Mouse (Mus musculus) CH12.LX (cell line): Measurements from ENCODE around the gene Tex37. TPM values are rescaled to one million over a fixed set of nuclear protein-coding genes. Genes with fewer than 3 reads are reported as not detected.

Experiments
- DNase-seq: peaks from one replicate; pipeline ENCODE4 v3.0.0-alpha.2; 2013; ENCODE audit errors: extremely low read depth
- H3K27ac ChIP-seq: 2 replicates; pipeline ENCODE4 v1.5.1; 2012; ENCODE audit warnings: low read depth, mild to moderate bottlenecking, control low read depth, moderate library complexity; ENCODE audit not compliant: insufficient read depth
- H3K27me3 ChIP-seq: replicated peaks from 2 replicates; pipeline ENCODE3; 2012; ENCODE audit warnings: inconsistent platforms
- H3K36me3 ChIP-seq, 2 experiments: replicated peaks in 1 of 2; 2 replicates each; pipeline versions ENCODE3 to v1.6.1; 2012; ENCODE audit warnings: inconsistent platforms in 1 of 2, low read length in 1 of 2, mild to moderate bottlenecking in 1 of 2, mixed read lengths in 1 of 2, moderate library complexity in 1 of 2; ENCODE audit not compliant: control insufficient read depth in 1 of 2, insufficient read depth in 1 of 2
- H3K4me1 ChIP-seq, 2 experiments: 2 replicates each; pipeline ENCODE4 v1.6.1; 2012; ENCODE audit warnings: inconsistent platforms in 1 of 2, moderate library complexity in 1 of 2; ENCODE audit not compliant: insufficient read depth in 2 of 2, control insufficient read depth in 1 of 2
- H3K4me2 ChIP-seq: 2 replicates; pipeline ENCODE4 v1.6.1; 2012; ENCODE audit warnings: low read depth, mild to moderate bottlenecking, control low read depth; ENCODE audit not compliant: poor library complexity, insufficient read depth, severe bottlenecking
- H3K4me3 ChIP-seq, 3 experiments: fragments of 150-350 bp in 1 of 3; sonication (generic) in 1 of 3; replicated peaks in 1 of 3; 2 replicates each; pipeline versions ENCODE3 to v1.5.1; 2011 to 2012; ENCODE audit warnings: low read depth in 2 of 3, low read length in 2 of 3, mild to moderate bottlenecking in 2 of 3, moderate library complexity in 2 of 3, control low read depth in 1 of 3, improper control_type of control experiment in 1 of 3, inconsistent platforms in 1 of 3, mixed read lengths in 1 of 3; ENCODE audit not compliant: poor library complexity in 1 of 3
- H3K79me2 ChIP-seq: replicated peaks from 2 replicates; pipeline ENCODE4 v1.6.1; 2012; ENCODE audit warnings: mild to moderate bottlenecking, moderate library complexity; ENCODE audit not compliant: control insufficient read depth, poor library complexity, insufficient read depth, severe bottlenecking; ENCODE audit errors: extremely low read depth
- H3K9ac ChIP-seq: 2 replicates; pipeline ENCODE4 v1.6.1; 2012; ENCODE audit warnings: low read depth, mild to moderate bottlenecking, control low read depth, moderate library complexity; ENCODE audit not compliant: insufficient read depth
- H3K9me3 ChIP-seq: replicated peaks from 2 replicates; pipeline ENCODE3; 2012; ENCODE audit warnings: low read length, inconsistent platforms, mixed read lengths
- BHLHE40 ChIP-seq: IDR thresholded peaks from 2 replicates; pipeline ENCODE4 v1.6.1; 2011; ENCODE audit warnings: mild to moderate bottlenecking, low read depth, low read length, improper control_type of control experiment
- CHD1 ChIP-seq: IDR thresholded peaks from 2 replicates; pipeline ENCODE4 v1.6.1; 2012; ENCODE audit warnings: low read depth, low read length, improper control_type of control experiment, inconsistent platforms
- CHD2 ChIP-seq: IDR thresholded peaks from 2 replicates; pipeline ENCODE4 v1.6.1; 2011; ENCODE audit warnings: low read length, improper control_type of control experiment
- CTCF ChIP-seq, 2 experiments: IDR thresholded peaks in 1 of 2; conservative IDR thresholded peaks in 1 of 2; 2 replicates each; pipeline ENCODE4 v1.5.1; 2011 to 2012; ENCODE audit warnings: low read depth in 2 of 2, low read length in 2 of 2, improper control_type of control experiment in 1 of 2, inconsistent platforms in 1 of 2, mild to moderate bottlenecking in 1 of 2, moderate library complexity in 1 of 2
- E2F4 ChIP-seq: IDR thresholded peaks from 2 replicates; pipeline ENCODE4 v1.6.1; 2011; ENCODE audit warnings: low read depth, low read length, improper control_type of control experiment; ENCODE audit not compliant: insufficient replicate concordance
- ELF1 ChIP-seq: IDR thresholded peaks from 2 replicates; pipeline ENCODE4 v1.6.1; 2014; ENCODE audit warnings: low read depth, mild to moderate bottlenecking, inconsistent platforms, low read length, improper control_type of control experiment
- EP300 ChIP-seq: IDR thresholded peaks from 2 replicates; pipeline ENCODE4 v1.6.1; 2011; ENCODE audit warnings: low read length, improper control_type of control experiment
- ETS1 ChIP-seq: conservative IDR thresholded peaks from 2 replicates; pipeline ENCODE4 v1.6.1; 2012; ENCODE audit warnings: low read depth, mild to moderate bottlenecking, inconsistent platforms, low read length, improper control_type of control experiment, moderate library complexity
- GABPA ChIP-seq: IDR thresholded peaks from 2 replicates; pipeline ENCODE4 v1.6.1; 2012; ENCODE audit warnings: low read depth, low read length, improper control_type of control experiment, inconsistent platforms; ENCODE audit not compliant: insufficient replicate concordance
- HCFC1 ChIP-seq: IDR thresholded peaks from 2 replicates; pipeline ENCODE4 v1.6.1; 2012; ENCODE audit warnings: low read depth, mild to moderate bottlenecking, inconsistent platforms, low read length, improper control_type of control experiment
- IRF4 ChIP-seq: IDR thresholded peaks from 2 replicates; pipeline ENCODE4 v1.6.1; 2014; ENCODE audit warnings: low read depth, mild to moderate bottlenecking, inconsistent platforms, low read length, improper control_type of control experiment
- JUN ChIP-seq: IDR thresholded peaks from 2 replicates; pipeline ENCODE4 v1.6.1; 2011; ENCODE audit warnings: low read depth, mild to moderate bottlenecking, low read length, improper control_type of control experiment, moderate library complexity; ENCODE audit not compliant: insufficient read depth
- JUND ChIP-seq: conservative IDR thresholded peaks from 2 replicates; pipeline ENCODE4 v1.6.1; 2011; ENCODE audit warnings: low read depth, low read length, improper control_type of control experiment
- KAT2A ChIP-seq: IDR thresholded peaks from 2 replicates; pipeline ENCODE4 v1.6.1; 2012; ENCODE audit warnings: low read length, improper control_type of control experiment, inconsistent platforms; ENCODE audit not compliant: insufficient replicate concordance
- MAFK ChIP-seq: IDR thresholded peaks from 2 replicates; pipeline ENCODE4 v1.6.1; 2011; ENCODE audit warnings: low read length, improper control_type of control experiment; ENCODE audit not compliant: insufficient replicate concordance
- MAX ChIP-seq: IDR thresholded peaks from 2 replicates; pipeline ENCODE4 v1.6.1; 2011; ENCODE audit warnings: low read length, improper control_type of control experiment
- MAZ ChIP-seq: IDR thresholded peaks from 2 replicates; pipeline ENCODE4 v1.6.1; 2012; ENCODE audit warnings: low read depth, mild to moderate bottlenecking, inconsistent platforms, low read length, improper control_type of control experiment, moderate library complexity
- MEF2A ChIP-seq: IDR thresholded peaks from 2 replicates; pipeline ENCODE4 v1.6.1; 2014; ENCODE audit warnings: low read depth, mild to moderate bottlenecking, inconsistent platforms, low read length, improper control_type of control experiment, borderline replicate concordance
- MXI1 ChIP-seq: IDR thresholded peaks from 2 replicates; pipeline ENCODE4 v1.6.1; 2011; ENCODE audit warnings: mild to moderate bottlenecking, low read depth, low read length, improper control_type of control experiment
- MYC ChIP-seq: IDR thresholded peaks from 2 replicates; pipeline ENCODE4 v1.6.1; 2011; ENCODE audit warnings: low read depth, mild to moderate bottlenecking, improper control_type of control experiment, low read length
- NELFE ChIP-seq: IDR thresholded peaks from 2 replicates; pipeline ENCODE4 v1.6.1; 2011; ENCODE audit warnings: low read depth, low read length, improper control_type of control experiment
- NRF1 ChIP-seq: IDR thresholded peaks from 2 replicates; pipeline ENCODE4 v1.6.1; 2014; ENCODE audit warnings: low read depth, mild to moderate bottlenecking, inconsistent platforms, low read length, improper control_type of control experiment, moderate library complexity
- PAX5 ChIP-seq: IDR thresholded peaks from 2 replicates; pipeline ENCODE4 v1.6.1; 2012; ENCODE audit warnings: low read length, inconsistent platforms, mixed read lengths
- POLR2A ChIP-seq: IDR thresholded peaks from 2 replicates; pipeline ENCODE4 v1.6.1; 2011; ENCODE audit warnings: low read depth, mild to moderate bottlenecking, improper control_type of control experiment, low read length
- POLR2AphosphoS2 ChIP-seq: IDR thresholded peaks from 2 replicates; pipeline ENCODE4 v1.6.1; 2011; ENCODE audit warnings: low read depth, low read length, improper control_type of control experiment
- RAD21 ChIP-seq: IDR thresholded peaks from 2 replicates; pipeline ENCODE4 v1.6.1; 2011; ENCODE audit warnings: low read depth, mild to moderate bottlenecking, low read length, improper control_type of control experiment, moderate library complexity
- RCOR1 ChIP-seq: conservative IDR thresholded peaks from 2 replicates; pipeline ENCODE4 v1.6.1; 2012; ENCODE audit warnings: low read depth, mild to moderate bottlenecking, inconsistent platforms, low read length, improper control_type of control experiment
- SIN3A ChIP-seq: IDR thresholded peaks from 2 replicates; pipeline ENCODE4 v1.6.1; 2012; ENCODE audit warnings: low read length, improper control_type of control experiment, inconsistent platforms
- SMC3 ChIP-seq: IDR thresholded peaks from 2 replicates; pipeline ENCODE4 v1.6.1; 2011; ENCODE audit warnings: low read depth, low read length, improper control_type of control experiment
- TBP ChIP-seq: conservative IDR thresholded peaks from 2 replicates; pipeline ENCODE4 v1.6.1; 2011; ENCODE audit warnings: low read depth, low read length, improper control_type of control experiment
- TCF12 ChIP-seq: IDR thresholded peaks from 2 replicates; pipeline ENCODE4 v1.6.1; 2014; ENCODE audit warnings: low read depth, mild to moderate bottlenecking, inconsistent platforms, low read length, improper control_type of control experiment
- UBTF ChIP-seq: IDR thresholded peaks from 2 replicates; pipeline ENCODE4 v1.6.1; 2012; ENCODE audit warnings: low read depth, mild to moderate bottlenecking, inconsistent platforms, low read length, improper control_type of control experiment, moderate library complexity
- USF1 ChIP-seq: IDR thresholded peaks from 2 replicates; pipeline ENCODE4 v1.6.1; 2014; ENCODE audit warnings: low read depth, mild to moderate bottlenecking, inconsistent platforms, low read length, improper control_type of control experiment
- USF2 ChIP-seq: conservative IDR thresholded peaks from 2 replicates; pipeline ENCODE4 v1.6.1; 2011; ENCODE audit warnings: low read depth, low read length, improper control_type of control experiment
- ZC3H11A ChIP-seq: IDR thresholded peaks from 2 replicates; pipeline ENCODE4 v1.6.1; 2012; ENCODE audit warnings: low read depth, mild to moderate bottlenecking, inconsistent platforms, low read length, improper control_type of control experiment
- ZKSCAN1 ChIP-seq: IDR thresholded peaks from 2 replicates; pipeline ENCODE4 v1.6.1; 2012; ENCODE audit warnings: low read depth, inconsistent platforms, low read length, improper control_type of control experiment, borderline replicate concordance
- ZMIZ1 ChIP-seq: IDR thresholded peaks from 2 replicates; pipeline ENCODE4 v1.6.1; 2012; ENCODE audit warnings: low read depth, mild to moderate bottlenecking, inconsistent platforms, low read length, improper control_type of control experiment
- ZNF384 ChIP-seq: IDR thresholded peaks from 2 replicates; pipeline ENCODE4 v1.6.1; 2012; ENCODE audit warnings: low read depth, low read length, improper control_type of control experiment, inconsistent platforms
- dilution Hi-C: fragments of 300-500 bp; cut with MboI; formaldehyde crosslinking; loops from 2 replicates; pipeline ENCODE4 v1.14.3; 2020; ENCODE audit warnings: low sequenced_read_pairs; ENCODE audit not compliant: extremely low pct_unique_long_range_greater_than_20kb, extremely low pct_ligation_motif_present
- in situ Hi-C: fragments of 300-500 bp; cut with MboI; formaldehyde crosslinking; loops from 3 replicates; pipeline ENCODE4 v1.14.3; 2019; ENCODE audit warnings: low sequenced_read_pairs, low pct_ligation_motif_present, low pct_unique_long_range_greater_than_20kb, mixed read lengths
- polyA plus RNA-seq: library from polyadenylated mRNA; unstranded; fragments of >175 nt; gene quantifications from 2 replicates; pipeline ENCODE4 v1.2.1, GENCODE M21; 2012; ENCODE audit warnings: low read depth; ENCODE audit not compliant: insufficient read length
- total RNA-seq, 2 experiments: library from RNA; depleted of rRNA; stranded (reverse); fragments of 300-350 nt in 1 of 2; fragments of >200 nt in 1 of 2; gene quantifications; 2 replicates each; pipeline ENCODE4 v1.2.3; 2012 to 2014

Gene Tex37
- total and polyA plus RNA-seq, 3 experiments, result not detected

DNA sequence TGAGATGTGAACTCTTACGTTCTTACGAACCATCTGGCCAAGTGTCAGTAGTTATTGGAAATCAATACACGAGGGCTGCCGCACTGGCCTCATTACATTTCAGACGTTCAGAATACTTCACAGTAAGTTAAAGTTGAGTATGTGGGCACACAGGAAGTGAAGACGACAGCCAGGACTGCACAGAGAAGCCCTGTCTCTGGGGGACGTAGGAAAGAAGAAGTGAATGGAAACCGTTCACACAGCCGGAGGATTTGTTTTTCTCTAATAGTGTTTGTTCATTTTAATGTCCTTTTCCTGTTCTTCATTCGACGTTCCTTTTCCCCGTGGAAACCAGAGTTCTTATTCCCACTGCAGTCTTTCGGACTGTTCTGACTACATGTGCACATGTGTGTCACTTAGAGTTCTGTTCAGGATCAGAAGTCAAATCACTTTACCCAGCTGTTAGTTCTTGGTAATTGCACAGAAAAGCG, 47.2 kb downstream of the Tex37 start:
- no peaks in the 10 kb centered on the region for H3K9me3 ChIP-seq
- H3K79me2 ChIP-seq, result peaks cover 56% of the 10 kb centered on the region
- peak overlapping the region; percentile 85 for H3K4me2 ChIP-seq
- H3K9ac ChIP-seq, result peak overlapping the region; percentile 81
- no peaks in the 10 kb centered on the region for H3K27me3 ChIP-seq
- peak overlapping the region in 2 of 3 experiments; percentile 32 to 46 for H3K4me3 ChIP-seq
- DNase-seq, result peak; percentile 75
- peaks cover 4 to 15% of the 10 kb centered on the region in 2 experiments for H3K36me3 ChIP-seq
- in situ Hi-C loops (no loop called here), dilution Hi-C loops (no loop called here)
- H3K4me1 ChIP-seq, result peaks cover 24 to 81% of the 10 kb centered on the region in 2 experiments
- H3K27ac ChIP-seq, result peak overlapping the region; percentile 97
- no peak for TF ChIP-seq USF2
- no peak for TF ChIP-seq HCFC1
- peak; percentile 78 for TF ChIP-seq MYC
- TF ChIP-seq ZKSCAN1, result no peak
- TF ChIP-seq POLR2A, result no peak; the same call in none of the 2 replicates
- TF ChIP-seq E2F4, result no peak
- TF ChIP-seq ZMIZ1, result peak; percentile 79; the same call in 1 of the 2 replicates
- no peak for TF ChIP-seq GABPA
- no peak for TF ChIP-seq MAFK
- 0 out of 2 replicates have a peak, but pooled peaks have one; percentile 17 for TF ChIP-seq RCOR1
- TF ChIP-seq POLR2AphosphoS2, result no peak; the same call in 1 of the 2 replicates
- TF ChIP-seq RAD21, result no peak
- no peak for TF ChIP-seq PAX5
- peak; percentile 96 for TF ChIP-seq CHD1
- no peak for TF ChIP-seq CTCF (conservative IDR thresholded peaks at IDR 0.05 in 1 of 2, IDR thresholded peaks at IDR 0.05 in 1 of 2; ENCODE audit: low read depth in 2 of 2, low read length in 2 of 2)
- TF ChIP-seq ZNF384, result no peak
- TF ChIP-seq MEF2A, result no peak
- no peak for TF ChIP-seq NRF1
- TF ChIP-seq SMC3, result no peak
- peak; percentile 49; the same call in 1 of the 2 replicates for TF ChIP-seq ETS1
- TF ChIP-seq UBTF, result no peak
- peak; percentile 42 for TF ChIP-seq SIN3A
- peak; percentile 48; the same call in 1 of the 2 replicates for TF ChIP-seq JUN
- TF ChIP-seq BHLHE40, result 0 out of 2 replicates have a peak, but pooled peaks have one; percentile 12
- no peak for TF ChIP-seq KAT2A
- TF ChIP-seq TBP, result no peak
- peak; percentile 77 for TF ChIP-seq MXI1
- peak; percentile 17; the same call in 1 of the 2 replicates for TF ChIP-seq TCF12
- peak; percentile 39; the same call in 1 of the 2 replicates for TF ChIP-seq ELF1
- peak; percentile 67; the same call in 1 of the 2 replicates for TF ChIP-seq MAX
- TF ChIP-seq EP300, result peak; percentile 44
- TF ChIP-seq JUND, result 0 out of 2 replicates have a peak, but pooled peaks have one; percentile 14
- TF ChIP-seq MAZ, result no peak; the same call in 1 of the 2 replicates
- no peak for TF ChIP-seq NELFE
- TF ChIP-seq IRF4, result peak; percentile 65; the same call in 1 of the 2 replicates
- TF ChIP-seq ZC3H11A, result no peak
- TF ChIP-seq CHD2, result no peak
- no peak for TF ChIP-seq USF1
- TF ChIP-seq, all 38 proteins: peak for 15
